Mouse (Mus musculus) cerebellum, adult 18-20 months (tissue): Measurements from ENCODE around the gene Ncoa5.

Source experiments
- DNase-seq, 2 experiments: peaks; one replicate each; pipeline ENCODE4 v3.0.0; 2021

Gene Ncoa5

GRCm38 (mm10) chr2:164955725-164956124 is 78.9 kb downstream of the Ncoa5 start:
- no peak for DNase-seq

- peak; percentile 89 to 94 for DNase-seq
These were observed 81.4 kb downstream of the Ncoa5 start for GRCm38 (mm10) chr2:164953224-164953623.

- DNase-seq = no peak
These were observed 82.2 kb downstream of the Ncoa5 start for GRCm38 (mm10) chr2:164952448-164952847.

- no peak for DNase-seq
These were observed 82.9 kb downstream of the Ncoa5 start for GRCm38 (mm10) chr2:164951745-164952144.

DNA sequence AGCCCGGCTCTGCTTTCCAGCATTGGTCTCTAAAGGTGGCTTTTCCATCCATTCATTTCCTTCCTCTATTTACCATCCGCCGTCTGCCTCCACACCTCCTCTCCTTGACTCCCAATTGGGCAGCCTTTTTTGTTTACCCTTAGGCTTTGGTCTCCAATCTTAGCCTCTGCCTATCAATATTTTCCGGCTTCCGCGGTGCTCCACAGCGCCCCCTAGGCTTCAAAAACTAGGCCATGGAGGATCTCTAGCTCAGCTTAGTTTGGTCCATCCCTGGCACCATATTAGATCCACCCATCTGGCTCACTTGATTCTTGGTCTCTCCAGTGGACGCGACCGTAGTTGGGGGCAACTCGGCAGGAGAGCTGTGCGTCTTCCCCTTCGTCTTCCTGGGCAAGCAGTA is 84.2 kb downstream of the Ncoa5 start:
- DNase-seq = no peak
